Mouse (Mus musculus) frontal cortex, adult 2 months (tissue): ENCODE data around the gene Grm4. TPM values are rescaled to one million over a fixed set of nuclear protein-coding genes. Genes with fewer than 3 reads are reported as not detected.
A peak's percentile ranks its signal among the peaks of the same experiment; 100 is the strongest.

Source experiments
- DNase-seq, 2 experiments: peaks; one replicate each; pipeline ENCODE4 v3.0.0; 2022; ENCODE audit warnings: low spot score in 1 of 2; ENCODE audit errors: extremely low spot score in 1 of 2
- polyA plus RNA-seq: library from polyadenylated mRNA; depleted of rRNA; stranded (reverse); fragments of >200 nt; gene quantifications from 2 replicates; pipeline ENCODE4 v1.2.3, GENCODE M21; 2012

Gene Grm4
- polyA plus RNA-seq, 1 experiment: 39.8 TPM

- DNase-seq: no peak
Measured at GRCm38 (mm10) chr17:27552215-27553201, 31.3 kb upstream of the Grm4 start.

DNA sequence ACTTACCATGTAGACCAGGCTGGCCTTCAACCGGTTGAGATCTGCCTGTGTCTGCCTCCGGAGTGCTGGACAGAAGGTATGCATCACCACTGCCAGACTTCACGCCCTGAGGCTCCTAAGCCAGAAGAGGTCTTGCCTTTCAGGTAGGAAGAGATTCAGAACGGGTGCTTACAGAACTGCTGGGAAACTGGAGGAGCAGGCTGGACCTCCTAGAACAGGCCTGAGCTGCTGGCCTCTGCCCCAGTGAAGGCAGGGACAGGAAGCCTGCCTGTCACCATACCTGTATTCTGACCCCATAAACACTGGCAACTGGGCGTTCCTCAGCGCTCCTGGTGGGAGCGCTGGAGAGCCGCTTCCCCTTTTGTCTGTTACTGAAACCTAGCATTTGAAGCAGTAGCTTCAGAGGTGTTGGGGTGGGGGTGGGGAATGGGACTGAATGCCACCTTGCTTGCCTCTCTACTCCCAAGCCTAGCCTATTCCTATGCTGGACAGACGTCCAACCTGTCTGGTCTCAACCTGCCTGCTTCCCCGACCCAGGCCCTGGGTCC, 30.3 kb upstream of the Grm4 start:
- DNase-seq: no peak

DNA sequence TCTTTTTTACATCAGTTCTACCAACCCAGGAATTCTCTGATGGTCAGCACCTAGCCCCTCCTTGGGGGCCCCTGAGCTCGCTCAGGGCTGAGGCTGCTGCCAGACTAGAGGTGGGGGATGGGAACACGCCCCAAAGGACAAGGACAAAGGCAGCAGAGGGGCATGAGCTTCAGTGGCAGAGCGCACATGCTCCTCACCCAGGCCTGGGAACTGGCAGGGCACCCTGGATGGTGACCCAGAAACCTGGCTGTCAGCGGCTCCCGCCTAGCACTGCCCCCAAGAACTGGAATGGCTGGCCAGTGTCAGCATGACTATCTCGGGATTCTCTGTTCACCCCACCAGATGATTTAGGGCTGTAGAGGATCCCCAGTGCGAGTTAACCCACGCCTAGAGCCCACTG, 28.0 kb upstream of the Grm4 start:
- DNase-seq: no peak

- DNase-seq: no peak
Measured at GRCm38 (mm10) chr17:27547253-27547868, 26.2 kb upstream of the Grm4 start.

GRCm38 (mm10) chr17:27546574-27547085, 25.4 kb upstream of the Grm4 start:
- no peak for DNase-seq

DNA sequence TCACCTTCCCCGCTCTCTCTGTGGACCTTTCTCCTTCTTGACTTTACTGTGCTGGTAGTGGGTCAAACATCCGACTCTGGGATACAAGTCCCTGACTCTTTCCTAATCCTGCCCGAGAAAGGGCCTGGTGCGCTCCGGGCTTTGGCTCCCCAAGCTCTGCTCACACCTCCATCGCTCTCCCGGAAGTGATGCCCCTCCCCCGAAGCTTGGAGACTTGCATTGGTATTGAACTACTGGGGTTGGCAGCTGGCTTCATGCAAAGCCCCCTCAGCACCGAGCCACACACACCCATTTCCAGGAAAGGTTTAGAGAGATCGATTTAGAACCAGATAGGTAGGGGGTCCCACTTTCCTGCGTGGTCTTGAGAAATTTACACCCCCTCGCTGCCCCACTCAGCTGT, 24.8 kb upstream of the Grm4 start:
- no peak for DNase-seq

DNA sequence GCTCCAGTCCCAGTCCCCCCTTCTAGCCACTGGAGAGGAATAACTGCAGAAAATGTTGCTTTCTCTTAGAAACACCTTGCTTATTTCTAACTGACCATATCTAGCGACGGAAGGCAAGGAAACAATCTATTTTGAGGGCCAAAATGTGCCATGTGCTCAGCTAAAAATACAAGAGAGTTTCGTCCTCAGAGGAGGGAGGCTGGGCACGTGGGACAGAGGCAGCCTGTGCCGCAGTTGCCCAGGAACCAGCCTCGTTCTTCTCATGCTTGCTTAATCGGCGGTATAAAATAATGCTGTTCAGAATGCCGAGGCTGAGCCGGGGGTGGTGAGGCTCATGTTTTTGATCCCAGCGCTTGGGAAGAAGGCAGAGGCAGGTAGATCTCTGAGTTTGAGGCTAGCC, 23.3 kb upstream of the Grm4 start:
- peak in 1 of 2 experiments; percentile 48 for DNase-seq

GRCm38 (mm10) chr17:27541984-27542383, 20.8 kb upstream of the Grm4 start:
- no peak for DNase-seq

- no peak for DNase-seq
Measured at GRCm38 (mm10) chr17:27541261-27541660, 20.1 kb upstream of the Grm4 start.

DNA sequence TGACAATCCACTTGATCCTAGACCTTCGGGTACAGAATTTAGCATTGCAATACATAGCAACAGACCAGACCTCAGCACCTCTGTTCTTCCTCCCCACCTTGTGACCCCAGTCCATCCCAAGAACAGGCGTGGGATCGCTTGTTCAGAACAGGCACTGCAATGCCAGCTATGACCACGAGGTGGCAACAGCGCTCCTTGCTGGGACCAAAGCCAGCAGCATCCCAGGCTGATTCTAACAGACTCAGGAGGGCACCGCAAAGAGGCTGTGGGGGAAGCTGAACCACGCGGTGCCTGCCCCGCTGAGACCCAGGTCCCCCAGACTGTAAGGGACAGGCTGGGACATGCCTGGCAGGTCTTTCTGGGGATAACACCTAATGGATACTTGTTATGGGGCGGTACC, 13.5 kb upstream of the Grm4 start:
- peak in 1 of 2 experiments; percentile 97 for DNase-seq

GRCm38 (mm10) chr17:27533354-27533753, 12.2 kb upstream of the Grm4 start:
- DNase-seq: no peak

- DNase-seq: no peak
Measured at GRCm38 (mm10) chr17:27532095-27532494, 10.9 kb upstream of the Grm4 start.

- no peak for DNase-seq
Measured at GRCm38 (mm10) chr17:27528767-27529166, 7.6 kb upstream of the Grm4 start.

GRCm38 (mm10) chr17:27528030-27528429, 6.8 kb upstream of the Grm4 start:
- DNase-seq: no peak

DNA sequence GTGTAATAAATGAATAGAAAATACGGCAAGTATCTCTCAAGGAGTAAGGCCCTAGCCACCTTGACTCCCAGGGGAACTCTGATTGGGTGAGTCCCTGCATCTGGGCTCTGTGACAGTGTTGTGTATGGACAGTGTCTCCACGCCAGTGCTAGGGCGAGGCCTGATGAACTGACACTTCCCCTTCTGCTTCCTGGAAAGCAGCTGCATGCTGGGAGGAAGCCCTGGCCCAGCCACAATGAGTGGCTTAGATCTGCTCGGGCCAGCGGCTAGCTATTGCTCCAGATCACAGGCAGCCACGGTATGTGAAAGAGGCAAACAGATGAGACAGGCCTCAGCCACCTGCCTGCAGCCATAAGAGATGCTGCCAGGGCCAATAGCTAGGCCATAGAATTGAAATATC, 6.0 kb upstream of the Grm4 start:
- DNase-seq: no peak

GRCm38 (mm10) chr17:27523121-27523520, 1.9 kb upstream of the Grm4 start:
- no peak for DNase-seq

DNA sequence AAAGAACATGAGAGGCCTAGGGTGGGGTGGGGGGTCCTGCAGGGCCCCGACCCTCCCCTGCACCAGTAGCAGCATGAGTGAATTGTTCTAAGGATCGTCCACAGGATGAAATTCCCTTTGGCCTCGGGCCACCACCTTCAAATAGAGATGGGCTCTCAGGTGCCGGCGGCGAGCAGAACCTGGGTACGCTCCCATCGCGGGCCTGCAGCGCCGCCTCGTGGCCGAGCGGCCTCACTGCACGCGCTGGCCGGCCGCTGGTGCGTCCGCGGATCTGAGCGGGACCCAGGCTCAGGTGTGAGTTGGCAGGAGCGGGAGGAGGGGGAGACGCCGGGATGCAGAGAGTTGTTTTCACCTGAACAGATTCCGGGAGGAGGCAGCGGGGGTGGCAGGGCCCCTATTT, 646 bp downstream of the Grm4 start:
- DNase-seq: peak in 1 of 2 experiments; percentile 68

GRCm38 (mm10) chr17:27518700-27519595, 2.3 kb downstream of the Grm4 start:
- no peak for DNase-seq

DNA sequence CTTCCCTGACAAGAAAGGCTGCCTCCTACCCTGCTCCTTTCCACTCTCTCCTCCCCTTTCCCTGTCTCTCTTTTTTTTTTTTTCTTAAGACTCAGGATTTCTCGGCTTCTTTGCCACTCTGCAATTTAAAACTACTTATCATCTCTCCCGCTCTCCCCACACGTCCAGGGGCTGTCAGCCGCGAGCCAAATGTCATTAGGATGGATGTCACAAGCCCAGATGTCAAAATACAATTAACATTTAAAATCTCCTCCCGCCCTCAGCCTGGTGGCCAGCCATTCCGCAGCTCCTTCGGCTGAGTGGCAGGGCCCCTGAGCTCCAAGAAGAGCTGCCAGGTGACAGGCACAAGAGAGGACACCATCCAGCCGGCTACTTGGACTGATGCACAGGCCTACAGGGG, 2.9 kb downstream of the Grm4 start:
- DNase-seq: no peak
